Mouse (Mus musculus): Measurements from ENCODE around the gene Rexo4. TPM values are rescaled to one million over a fixed set of nuclear protein-coding genes. Genes with fewer than 3 reads are reported as not detected.

Gene Rexo4
- polyA plus RNA-seq, 1 experiment from 2014 or later = 21.4 TPM

- Histone ChIP-seq H3K27ac (ENCODE audit: low read length) (no peak overlapping the region), H3K9me3 (ENCODE audit: low read length) (no peaks in the 10 kb centered on the region), H3K4me3 (ENCODE audit: low read depth, low read length) (no peak overlapping the region), H3K36me3 (ENCODE audit: insufficient read depth, low read length) (peaks cover 23% of the 10 kb centered on the region), H3K27me3 (replicated peaks; ENCODE audit: insufficient read depth, low read length) (no peaks in the 10 kb centered on the region), H3K4me1 (ENCODE audit: insufficient read depth, low read depth, low read length) (no peaks in the 10 kb centered on the region), H3K4me2 (replicated peaks; ENCODE audit: low read depth, low read length) (no peak overlapping the region), H3K9ac (replicated peaks; ENCODE audit: low read depth) (no peak overlapping the region)
- no peak for DNase-seq (ENCODE audit: low spot score)
- TF ChIP-seq CTCF (IDR thresholded peaks at IDR 0.05) = no peak
- TF ChIP-seq EP300 (IDR thresholded peaks at IDR 0.05) = no peak
- ATAC-seq = no peak
- WGBS = 85% methylated on average over 4 of the region's 4 CpGs
Measured at GRCm38 (mm10) chr2:26952193-26952592, 12.0 kb downstream of the Rexo4 start.

GRCm38 (mm10) chr2:26951346-26951905 lies 12.8 kb downstream of the Rexo4 start:
- WGBS = 92% methylated on average over 8 of the region's 8 CpGs
- TF ChIP-seq CTCF (IDR thresholded peaks at IDR 0.05) (no peak), EP300 (IDR thresholded peaks at IDR 0.05) (no peak)
- DNase-seq (ENCODE audit: low spot score) = no peak
- Histone ChIP-seq H3K9ac (replicated peaks; ENCODE audit: low read depth) (no peak overlapping the region), H3K9me3 (ENCODE audit: low read length) (no peaks in the 10 kb centered on the region), H3K4me3 (ENCODE audit: low read depth, low read length) (no peak overlapping the region), H3K36me3 (ENCODE audit: insufficient read depth, low read length) (peaks cover 17% of the 10 kb centered on the region), H3K4me2 (replicated peaks; ENCODE audit: low read depth, low read length) (no peak overlapping the region), H3K27ac (ENCODE audit: low read length) (no peak overlapping the region), H3K4me1 (ENCODE audit: insufficient read depth, low read depth, low read length) (no peaks in the 10 kb centered on the region), H3K27me3 (replicated peaks; ENCODE audit: insufficient read depth, low read length) (no peaks in the 10 kb centered on the region)
- no peak for ATAC-seq

- no peaks in the 10 kb centered on the region for H3K9me3 ChIP-seq (ENCODE audit: low read length)
- no peak overlapping the region for H3K4me2 ChIP-seq (replicated peaks; ENCODE audit: low read depth, low read length)
- DNase-seq (ENCODE audit: low spot score) (no peak), ATAC-seq (no peak)
- WGBS = 82% methylated on average over 2 of the region's 2 CpGs
- TF ChIP-seq CTCF (IDR thresholded peaks at IDR 0.05) (no peak), EP300 (IDR thresholded peaks at IDR 0.05) (no peak)
- H3K27ac ChIP-seq (ENCODE audit: low read length) = no peak overlapping the region
- H3K4me3 ChIP-seq (ENCODE audit: low read depth, low read length) = no peak overlapping the region
- H3K4me1 ChIP-seq (ENCODE audit: insufficient read depth, low read depth, low read length) = no peaks in the 10 kb centered on the region
- H3K36me3 ChIP-seq (ENCODE audit: insufficient read depth, low read length) = peaks cover 11% of the 10 kb centered on the region
- no peak overlapping the region for H3K9ac ChIP-seq (replicated peaks; ENCODE audit: low read depth)
- no peaks in the 10 kb centered on the region for H3K27me3 ChIP-seq (replicated peaks; ENCODE audit: insufficient read depth, low read length)
Measured at GRCm38 (mm10) chr2:26950411-26950810, 13.8 kb downstream of the Rexo4 start.

GRCm38 (mm10) chr2:26943253-26943652 lies 20.9 kb downstream of the Rexo4 start:
- Histone ChIP-seq H3K9me3 (ENCODE audit: low read length) (no peaks in the 10 kb centered on the region), H3K4me2 (replicated peaks; ENCODE audit: low read depth, low read length) (no peak overlapping the region), H3K27ac (ENCODE audit: low read length) (no peak overlapping the region), H3K4me3 (ENCODE audit: low read depth, low read length) (no peak overlapping the region), H3K4me1 (ENCODE audit: insufficient read depth, low read depth, low read length) (no peaks in the 10 kb centered on the region), H3K27me3 (replicated peaks; ENCODE audit: insufficient read depth, low read length) (no peaks in the 10 kb centered on the region), H3K9ac (replicated peaks; ENCODE audit: low read depth) (no peak overlapping the region), H3K36me3 (ENCODE audit: insufficient read depth, low read length) (no peaks in the 10 kb centered on the region)
- DNase-seq (ENCODE audit: low spot score) (no peak), ATAC-seq (no peak)
- TF ChIP-seq CTCF (IDR thresholded peaks at IDR 0.05) (no peak), EP300 (IDR thresholded peaks at IDR 0.05) (no peak)
- WGBS = 73% methylated on average over 3 of the region's 3 CpGs

GRCm38 (mm10) chr2:26941539-26941938 lies 22.6 kb downstream of the Rexo4 start:
- Histone ChIP-seq H3K4me3 (ENCODE audit: low read depth, low read length) (no peak overlapping the region), H3K9ac (replicated peaks; ENCODE audit: low read depth) (no peak overlapping the region), H3K4me1 (ENCODE audit: insufficient read depth, low read depth, low read length) (no peaks in the 10 kb centered on the region), H3K27ac (ENCODE audit: low read length) (no peak overlapping the region), H3K4me2 (replicated peaks; ENCODE audit: low read depth, low read length) (no peak overlapping the region), H3K36me3 (ENCODE audit: insufficient read depth, low read length) (no peaks in the 10 kb centered on the region), H3K27me3 (replicated peaks; ENCODE audit: insufficient read depth, low read length) (no peaks in the 10 kb centered on the region), H3K9me3 (ENCODE audit: low read length) (no peaks in the 10 kb centered on the region)
- DNase-seq (ENCODE audit: low spot score) (peak; percentile 85), ATAC-seq (peak; percentile 92)
- TF ChIP-seq EP300 (IDR thresholded peaks at IDR 0.05) (no peak), CTCF (IDR thresholded peaks at IDR 0.05) (peak; percentile 62)
- WGBS = 30% methylated on average over 5 of the region's 5 CpGs

GRCm38 (mm10) chr2:26936425-26936824 lies 27.8 kb downstream of the Rexo4 start:
- Histone ChIP-seq H3K9ac (replicated peaks; ENCODE audit: low read depth) (no peak overlapping the region), H3K4me1 (ENCODE audit: insufficient read depth, low read depth, low read length) (peaks cover 10% of the 10 kb centered on the region; the same call in 1 of the 2 replicates), H3K4me3 (ENCODE audit: low read depth, low read length) (no peak overlapping the region), H3K9me3 (ENCODE audit: low read length) (no peaks in the 10 kb centered on the region), H3K4me2 (replicated peaks; ENCODE audit: low read depth, low read length) (no peak overlapping the region), H3K36me3 (ENCODE audit: insufficient read depth, low read length) (no peaks in the 10 kb centered on the region), H3K27me3 (replicated peaks; ENCODE audit: insufficient read depth, low read length) (no peaks in the 10 kb centered on the region), H3K27ac (ENCODE audit: low read length) (no peak overlapping the region)
- ATAC-seq (no peak), DNase-seq (ENCODE audit: low spot score) (no peak)
- WGBS = 40% methylated on average over 1 of the region's 1 CpGs
- no peak for TF ChIP-seq EP300 (IDR thresholded peaks at IDR 0.05)
- TF ChIP-seq CTCF (IDR thresholded peaks at IDR 0.05) = no peak

GRCm38 (mm10) chr2:26935286-26935685 lies 28.9 kb downstream of the Rexo4 start:
- Histone ChIP-seq H3K27me3 (replicated peaks; ENCODE audit: insufficient read depth, low read length) (no peaks in the 10 kb centered on the region), H3K4me2 (replicated peaks; ENCODE audit: low read depth, low read length) (no peak overlapping the region), H3K36me3 (ENCODE audit: insufficient read depth, low read length) (no peaks in the 10 kb centered on the region), H3K27ac (ENCODE audit: low read length) (no peak overlapping the region), H3K4me1 (ENCODE audit: insufficient read depth, low read depth, low read length) (peaks cover 15% of the 10 kb centered on the region; the same call in 1 of the 2 replicates), H3K4me3 (ENCODE audit: low read depth, low read length) (no peak overlapping the region), H3K9ac (replicated peaks; ENCODE audit: low read depth) (no peak overlapping the region), H3K9me3 (ENCODE audit: low read length) (no peaks in the 10 kb centered on the region)
- ATAC-seq (no peak), DNase-seq (ENCODE audit: low spot score) (no peak)
- TF ChIP-seq CTCF (IDR thresholded peaks at IDR 0.05) (no peak), EP300 (IDR thresholded peaks at IDR 0.05) (no peak)
- 88% methylated on average over 2 of the region's 2 CpGs for WGBS

Data from lung, postnatal 0 days (tissue).